Mouse (Mus musculus): ENCODE data around the gene Krt16.

DNA sequence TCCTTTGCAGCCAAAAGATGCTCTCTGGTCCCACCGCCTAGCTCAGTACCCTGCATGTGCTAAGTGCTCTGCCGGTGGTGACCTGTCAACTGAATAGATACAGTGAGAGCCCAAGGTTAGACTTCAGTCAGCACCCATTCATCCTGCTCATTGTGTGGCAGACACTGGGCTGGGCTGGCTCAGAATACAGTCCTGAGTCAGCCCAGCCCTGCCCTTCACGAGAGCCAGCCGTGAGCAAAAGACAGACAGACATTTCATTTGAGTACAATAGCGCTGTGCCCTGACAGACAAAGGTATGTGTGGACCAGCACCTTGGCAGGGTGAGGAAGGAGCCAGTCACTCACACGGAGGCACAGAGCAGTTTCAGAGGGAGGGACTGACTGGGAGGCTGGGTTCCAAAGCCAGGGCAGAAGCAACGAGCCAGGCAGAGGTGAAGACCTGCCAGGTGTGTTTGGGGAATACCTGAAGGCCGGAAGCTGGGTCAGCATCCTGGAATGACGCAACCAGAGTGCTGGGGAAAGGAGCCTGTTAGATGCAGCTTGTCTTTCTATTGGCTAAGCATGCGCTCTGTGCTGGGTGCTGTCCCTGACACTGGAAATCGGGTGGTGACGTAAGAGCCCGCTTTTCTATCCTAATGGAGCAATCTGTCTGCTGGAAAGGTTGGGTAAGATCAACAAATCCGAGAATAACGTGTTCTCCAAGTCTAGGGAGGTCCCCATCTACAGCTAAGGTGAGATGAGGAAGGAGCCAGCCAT, 29.2 kb upstream of the Krt16 start:
- TF ChIP-seq CTCF (IDR thresholded peaks at IDR 0.05; ENCODE audit: low read depth, low read length) (no peak), GATA2 (IDR thresholded peaks at IDR 0.05; ENCODE audit: borderline replicate concordance, low read depth, low read length) (no peak)
